Mouse (Mus musculus): ENCODE data around the gene Nupr1. TPM values are rescaled to one million over a fixed set of nuclear protein-coding genes. Genes with fewer than 3 reads are reported as not detected.

The Nupr1 gene
- polyA plus RNA-seq, 2 experiments from 2014 or later = 0.42 TPM; not detected in 1

DNA sequence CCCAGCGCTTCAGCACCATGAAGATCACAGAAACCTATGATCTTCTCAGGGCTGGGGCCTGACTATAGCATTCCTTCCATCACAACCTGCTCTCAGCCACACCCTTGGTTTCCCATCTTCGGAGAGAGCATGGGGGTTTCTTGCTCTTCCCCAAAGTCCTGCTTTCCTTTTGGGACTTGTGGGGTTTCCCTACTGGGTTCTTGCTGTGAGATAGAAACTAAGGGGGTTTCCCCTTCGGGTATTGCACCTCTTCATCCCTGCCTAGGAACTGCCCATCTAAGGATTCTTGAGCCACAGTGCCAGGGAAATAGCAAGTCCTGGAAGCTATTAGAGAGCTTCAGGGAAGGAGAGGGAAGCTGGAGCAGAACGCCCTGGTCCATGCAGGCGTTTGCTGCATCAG is 34.8 kb downstream of the Nupr1 start:
- ATAC-seq = no peak

DNA sequence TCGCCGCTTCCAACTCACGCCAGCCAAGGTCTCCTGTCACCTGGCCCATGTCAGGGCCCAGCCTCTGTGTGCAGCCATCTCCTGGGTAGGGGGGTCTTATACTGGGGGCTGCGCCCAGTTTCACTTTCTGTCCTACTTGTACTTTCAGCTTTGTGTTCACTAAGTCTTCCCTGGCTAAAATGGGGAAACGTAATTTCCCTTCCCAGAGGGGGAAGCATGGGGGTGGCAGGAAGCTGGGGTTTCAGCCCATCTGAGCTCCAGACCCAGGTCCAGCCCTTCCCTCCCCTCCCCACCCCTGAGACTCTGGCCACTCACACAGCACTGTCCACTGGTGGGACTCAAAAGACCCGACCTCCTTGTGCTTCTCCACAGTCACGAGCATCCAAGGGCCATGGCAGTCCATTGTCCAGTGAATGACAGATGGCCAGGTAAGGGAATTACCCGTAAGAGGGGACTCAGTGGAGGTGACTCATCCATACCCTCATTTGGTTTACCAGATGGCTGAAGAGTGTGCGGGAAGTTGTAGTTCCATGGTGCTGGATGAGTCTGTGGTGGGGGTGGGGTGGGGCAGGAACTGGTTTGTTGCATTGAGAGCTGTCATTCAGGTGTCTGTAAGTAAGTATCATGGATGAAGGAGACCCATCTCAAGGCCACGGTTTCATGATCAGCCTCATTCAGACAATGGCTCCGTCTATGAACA is 35.6 kb downstream of the Nupr1 start, which contains the start of gene Il27:
TSS of gene Il27 (minus strand) at position 80 of the 700 bp plus-strand sequence.
- no peak for ATAC-seq

DNA sequence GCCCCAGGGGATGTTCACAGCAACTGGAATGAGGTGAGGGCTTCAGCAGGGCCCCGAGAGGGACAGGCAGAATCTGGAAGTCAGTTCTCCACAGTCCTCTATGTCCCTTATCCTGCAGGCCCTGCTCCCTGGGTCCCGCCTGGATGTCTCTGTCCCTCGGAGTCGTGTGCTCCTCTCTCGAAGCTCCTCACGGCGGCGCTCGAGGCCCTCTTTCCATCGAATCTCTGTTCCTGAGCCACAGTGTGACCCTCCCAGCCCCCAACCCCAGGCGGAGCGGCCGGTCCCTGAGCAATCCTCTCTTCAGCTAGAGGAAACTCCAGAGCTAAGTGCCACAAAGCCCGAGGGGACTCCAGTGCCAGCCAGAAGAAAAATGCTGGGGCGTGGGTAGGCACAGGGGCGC is 42.9 kb downstream of the Nupr1 start:
- ATAC-seq = no peak

DNA sequence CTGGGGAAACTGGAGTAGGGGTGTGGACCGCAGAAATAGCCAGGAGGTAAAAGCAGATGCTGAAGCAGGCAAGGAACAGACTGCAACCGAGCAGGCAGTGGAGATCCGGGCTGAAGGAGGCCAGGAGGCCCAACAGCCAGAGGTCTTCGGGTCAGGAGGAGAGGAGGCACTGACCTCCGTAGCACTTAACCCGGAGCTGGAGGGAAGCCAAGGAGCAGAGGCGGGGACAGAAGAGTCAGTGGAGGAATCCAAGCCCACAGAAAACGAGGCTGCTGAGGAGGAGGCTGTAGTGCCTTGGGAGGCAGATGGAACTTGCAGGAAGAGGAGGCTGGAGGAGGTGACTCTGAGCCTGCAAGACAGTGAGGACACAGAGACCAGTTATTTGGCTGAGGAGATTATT is 43.8 kb downstream of the Nupr1 start:
- no peak for ATAC-seq

DNA sequence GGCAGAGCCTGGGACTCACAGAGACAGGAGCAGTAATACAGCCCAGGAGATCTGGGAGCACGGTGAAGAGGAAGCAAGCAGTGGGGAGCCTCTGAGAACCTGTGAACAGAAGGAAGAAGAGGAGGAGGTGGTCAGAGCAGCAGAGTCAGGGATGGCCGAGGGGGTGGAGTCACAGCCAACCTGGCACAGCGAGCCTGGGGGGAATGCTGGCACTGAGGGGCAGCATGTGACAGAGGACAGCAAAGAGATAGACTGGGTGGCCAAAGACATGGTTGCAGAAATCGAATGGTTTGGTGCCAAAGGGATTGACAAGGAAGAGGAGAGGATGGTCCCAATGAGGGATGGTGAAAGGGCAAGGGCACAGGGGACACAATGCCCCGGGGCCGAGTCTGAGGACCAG is 44.9 kb downstream of the Nupr1 start, which contains the start of gene Cln3:
TSS of gene Cln3 (minus strand) at position 101 of the 400 bp plus-strand sequence.
- no peak for ATAC-seq

DNA sequence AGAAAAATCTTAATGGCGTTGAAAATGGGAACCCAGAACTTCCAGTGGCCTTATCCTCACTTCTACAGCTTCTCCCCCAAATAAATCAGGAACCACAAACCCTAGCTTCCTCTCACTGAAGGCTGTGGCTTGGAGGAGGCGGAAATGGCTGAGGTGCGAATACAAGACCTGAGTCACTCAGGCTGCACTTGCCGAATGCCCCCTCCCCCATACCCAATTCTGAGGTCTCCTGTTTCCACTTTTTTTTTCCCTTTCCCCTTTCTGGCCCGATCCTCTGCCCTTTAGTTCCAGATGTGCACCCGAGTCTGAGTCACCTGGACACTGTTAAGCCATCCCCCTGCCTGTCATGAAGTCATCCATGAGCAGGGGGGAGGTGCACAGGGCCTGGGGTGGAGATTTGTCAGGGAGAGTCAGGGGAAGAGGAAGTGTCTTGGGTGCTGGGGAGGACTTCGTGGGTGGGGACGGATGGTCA is 46.1 kb downstream of the Nupr1 start, which contains the start of gene Apobr:
TSS of gene Apobr (plus strand) at position 437 of the 472 bp plus-strand sequence.
- ATAC-seq = peak; percentile 65

DNA sequence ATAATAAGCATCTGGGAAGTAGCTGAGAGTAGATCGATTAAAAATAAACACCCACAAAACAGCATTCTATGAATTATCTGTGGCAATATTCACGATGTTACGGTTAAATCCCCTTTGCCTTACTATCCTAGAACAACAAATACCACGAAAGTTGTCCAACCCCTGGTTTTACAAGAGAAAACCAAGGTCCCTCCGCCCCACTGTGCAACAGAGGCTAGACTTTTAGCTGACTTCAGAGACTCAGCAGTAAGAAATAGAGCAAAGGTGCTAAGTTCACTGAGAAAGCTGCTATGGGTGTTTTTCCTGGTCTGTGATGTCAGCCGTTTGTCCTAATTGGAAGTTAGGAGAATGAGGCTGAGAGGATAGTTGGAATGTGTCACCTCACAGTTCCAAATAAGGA is 46.9 kb downstream of the Nupr1 start:
- ATAC-seq = no peak

DNA sequence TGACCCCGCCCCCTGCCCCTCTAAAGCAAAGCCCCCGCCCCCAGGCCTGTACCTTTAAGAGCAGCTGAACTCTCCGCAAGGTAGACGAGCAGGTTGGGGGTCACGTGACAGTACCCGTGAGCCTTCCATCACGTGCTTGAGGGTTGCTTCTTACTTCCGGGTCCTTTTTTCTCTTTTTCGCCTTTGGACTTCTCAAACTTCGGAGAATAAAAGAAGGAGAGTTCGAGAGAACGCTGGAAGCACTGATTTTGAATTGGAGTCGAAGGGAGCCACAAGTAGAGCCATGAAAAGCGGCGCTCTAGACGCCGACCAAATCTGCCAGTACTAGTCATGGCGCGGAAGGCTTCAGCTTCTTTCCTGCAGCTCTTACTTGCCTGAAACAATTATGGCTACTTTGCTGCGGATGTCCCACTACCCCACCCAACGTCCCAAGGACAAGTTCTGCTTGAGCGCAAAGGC is 47.4 kb downstream of the Nupr1 start:
- peak; percentile 87 for ATAC-seq

DNA sequence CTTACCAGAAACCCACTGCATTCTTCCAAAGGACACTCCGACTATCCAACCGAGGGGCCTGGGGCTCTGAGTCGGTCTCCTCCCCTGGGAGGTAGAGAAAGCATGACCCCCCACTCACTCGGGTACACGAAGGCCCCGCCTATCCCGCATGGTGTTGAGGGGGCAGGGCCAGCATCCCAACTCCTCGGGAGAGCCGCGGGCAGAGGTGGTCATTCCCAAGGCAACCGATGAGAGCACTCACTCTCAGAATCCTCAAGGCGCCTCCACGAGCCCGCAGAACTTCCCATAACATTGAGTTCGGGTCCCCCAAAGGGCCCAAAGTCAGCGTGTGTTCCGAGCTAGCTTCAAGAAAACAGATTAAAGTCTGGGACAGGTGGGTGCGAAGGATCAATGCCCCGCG is 47.9 kb downstream of the Nupr1 start:
- no peak for ATAC-seq

DNA sequence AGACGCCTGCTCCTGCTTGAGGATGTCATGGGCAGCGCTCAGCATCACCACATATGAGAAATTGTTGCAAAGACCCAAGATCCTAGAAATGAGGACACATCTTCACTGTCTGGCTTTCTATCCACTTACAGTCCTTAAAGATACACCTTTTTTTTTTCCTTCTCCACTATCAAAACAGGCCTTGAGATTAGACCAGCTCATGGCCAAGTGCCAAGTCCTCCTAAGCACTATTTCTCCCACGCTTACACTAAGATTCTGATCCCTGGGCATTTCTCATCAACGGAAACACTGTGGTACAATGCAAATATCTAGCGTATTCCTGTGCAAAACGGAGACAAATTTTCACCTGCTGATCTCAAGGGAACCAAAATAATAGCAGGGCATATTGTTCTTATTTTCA is 49.0 kb downstream of the Nupr1 start:
- ATAC-seq = no peak

DNA sequence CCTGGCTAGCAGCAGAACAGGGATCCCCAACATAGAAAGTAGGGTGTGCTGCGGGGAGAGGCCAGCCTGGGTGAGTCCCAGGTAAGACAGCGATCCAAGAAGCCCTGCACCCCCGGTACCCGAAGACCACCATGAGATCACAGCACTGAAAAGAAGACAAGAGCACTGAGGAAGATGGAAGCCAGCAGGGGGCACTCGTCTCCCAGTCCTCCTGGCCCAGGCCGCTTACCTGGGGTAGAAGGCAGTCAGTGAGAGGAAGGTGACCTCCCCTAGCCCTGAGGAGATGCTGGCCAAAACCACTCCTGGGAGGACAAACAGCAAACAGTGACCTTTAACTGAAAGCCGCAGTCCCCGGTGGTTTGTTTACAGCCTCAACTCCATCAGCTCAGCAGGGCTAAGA is 51.5 kb downstream of the Nupr1 start:
- no peak for ATAC-seq

DNA sequence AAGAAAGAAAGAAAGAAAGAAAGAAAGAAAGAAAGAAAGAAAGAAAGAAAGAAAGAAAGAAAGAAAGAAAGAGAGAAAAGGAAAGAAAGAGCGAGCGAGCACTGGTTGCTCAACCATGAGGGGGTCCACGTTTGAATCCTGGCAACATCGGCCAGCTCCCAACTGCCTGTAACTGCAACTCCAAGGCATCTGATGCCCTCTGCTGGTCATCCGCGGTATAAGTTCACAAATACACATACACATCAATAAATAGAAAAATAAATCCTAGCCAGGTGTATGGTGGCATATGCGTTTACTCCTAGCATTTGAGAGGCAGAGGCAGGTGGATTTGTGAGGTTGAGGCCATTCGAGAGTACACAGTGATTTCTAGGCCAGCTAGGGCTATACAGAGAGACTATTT is 53.7 kb downstream of the Nupr1 start:
- ATAC-seq = no peak

Other genes starting within 250 kb of the Nupr1 start
- gene Nfatc2ip, start 234.1 kb downstream of the Nupr1 start, polyA plus RNA-seq (2017; shearing (Covaris generic)) = 1 to 10 TPM; 2.6 to 2.8 TPM
- gene Cd19, start 216.0 kb downstream of the Nupr1 start, polyA plus RNA-seq (2017; shearing (Covaris generic)) = 10 to 100 TPM in 1 of 2 experiments, not detected in 1; 16.9 TPM
- gene Rabep2, start 202.1 kb downstream of the Nupr1 start, polyA plus RNA-seq (2017; shearing (Covaris generic)) = 10 to 100 TPM; 31.9 to 68.2 TPM
- under 1 TPM; 0.18 to 0.38 TPM for gene Atp2a1, start 167.8 kb downstream of the Nupr1 start, polyA plus RNA-seq (2017; shearing (Covaris generic))
- gene Sh2b1, start 155.4 kb downstream of the Nupr1 start, polyA plus RNA-seq (2017; shearing (Covaris generic)) = 10 to 100 TPM; 11.5 to 13.1 TPM
- 10 to 100 TPM; 79.8 to 89.2 TPM for gene Tufm, start 143.5 kb downstream of the Nupr1 start, polyA plus RNA-seq (2017; shearing (Covaris generic))
- 10 to 100 TPM; 15.6 to 17.4 TPM for gene Atxn2l, start 127.4 kb downstream of the Nupr1 start, polyA plus RNA-seq (2017; shearing (Covaris generic))
- 100 to 1,000 TPM; 228 to 250 TPM for gene Eif3c, start 64.5 kb downstream of the Nupr1 start, polyA plus RNA-seq (2017; shearing (Covaris generic))
- 1 to 10 TPM in 1 of 2 experiments, under 1 TPM in 1; 0.36 to 1.5 TPM for gene Apobr, start 45.9 kb downstream of the Nupr1 start, polyA plus RNA-seq (2017; shearing (Covaris generic))
- gene Cln3, start 45.0 kb downstream of the Nupr1 start, polyA plus RNA-seq (2017; shearing (Covaris generic)) = 100 to 1,000 TPM in 1 of 2 experiments, 10 to 100 TPM in 1; 79.9 to 150 TPM
- gene Il27, start 35.9 kb downstream of the Nupr1 start, polyA plus RNA-seq (2017; shearing (Covaris generic)) = not detected
- 100 to 1,000 TPM in 1 of 2 experiments, 10 to 100 TPM in 1; 93.1 to 113 TPM for gene Sgf29, start 18.4 kb upstream of the Nupr1 start, polyA plus RNA-seq (2017; shearing (Covaris generic))
- gene Sult1a1, start 45.6 kb upstream of the Nupr1 start, polyA plus RNA-seq (2017; shearing (Covaris generic)) = 1 to 10 TPM in 1 of 2 experiments, under 1 TPM in 1; 0.82 to 1.3 TPM
- gene Bola2, start 64.5 kb upstream of the Nupr1 start, polyA plus RNA-seq (2017; shearing (Covaris generic)) = 100 to 1,000 TPM in 1 of 2 experiments, 10 to 100 TPM in 1; 82.6 to 175 TPM
- gene Slx1b, start 64.9 kb upstream of the Nupr1 start, polyA plus RNA-seq (2017; shearing (Covaris generic)) = 10 to 100 TPM; 10.6 to 21.4 TPM
- gene Coro1a, start 76.9 kb upstream of the Nupr1 start, polyA plus RNA-seq (2017; shearing (Covaris generic)) = 1,000 to 10,000 TPM; 2,251 to 2,782 TPM
- 10 to 100 TPM; 16.9 to 17.8 TPM for gene Mapk3, start 128.7 kb upstream of the Nupr1 start, polyA plus RNA-seq (2017; shearing (Covaris generic))
- gene Gdpd3, start 135.5 kb upstream of the Nupr1 start, polyA plus RNA-seq (2017; shearing (Covaris generic)) = 10 to 100 TPM; 13.9 to 17.4 TPM
- 10 to 100 TPM; 58.4 to 83.8 TPM for gene Ypel3, start 146.1 kb upstream of the Nupr1 start, polyA plus RNA-seq (2017; shearing (Covaris generic))
- 1 to 10 TPM; 5.9 to 7.5 TPM for gene Tbx6, start 150.6 kb upstream of the Nupr1 start, polyA plus RNA-seq (2017; shearing (Covaris generic))
- 100 to 1,000 TPM; 139 to 140 TPM for gene Ppp4c, start 161.6 kb upstream of the Nupr1 start, polyA plus RNA-seq (2017; shearing (Covaris generic))
- not detected for gene Fam57b, start 166.8 kb upstream of the Nupr1 start, polyA plus RNA-seq (2017; shearing (Covaris generic))
- not detected for gene 4930451I11Rik, start 200.8 kb upstream of the Nupr1 start, polyA plus RNA-seq (2017; shearing (Covaris generic))
- not detected for gene Doc2a, start 216.6 kb upstream of the Nupr1 start, polyA plus RNA-seq (2017; shearing (Covaris generic))
- 10 to 100 TPM; 12.7 to 20.6 TPM for gene Hirip3, start 231.1 kb upstream of the Nupr1 start, polyA plus RNA-seq (2017; shearing (Covaris generic))
- 10 to 100 TPM; 53.9 to 55.7 TPM for gene Ino80e, start 231.5 kb upstream of the Nupr1 start, polyA plus RNA-seq (2017; shearing (Covaris generic))

Data from CD4-positive, CD25-positive, alpha-beta regulatory T cell, adult 4 months (primary cell).